Mouse (Mus musculus) bone marrow macrophage, adult 2 months (primary cell): Measurements from ENCODE around the gene Ifi208.
"Not testable (repeated sequence)": the region's sequence is repeated elsewhere in the genome, so short reads cannot be mapped to it uniquely, and the experiment has no call there.

ENCODE experiments used
- CTCF ChIP-seq: IDR thresholded peaks from 2 replicates; pipeline ENCODE4 v1.5.1; 2012; ENCODE audit warnings: low read depth, mild to moderate bottlenecking, low read length, moderate library complexity
- POLR2A ChIP-seq: IDR thresholded peaks from 2 replicates; pipeline ENCODE4 v1.6.1; 2012; ENCODE audit warnings: mild to moderate bottlenecking, low read depth, low read length, borderline replicate concordance

DNA sequence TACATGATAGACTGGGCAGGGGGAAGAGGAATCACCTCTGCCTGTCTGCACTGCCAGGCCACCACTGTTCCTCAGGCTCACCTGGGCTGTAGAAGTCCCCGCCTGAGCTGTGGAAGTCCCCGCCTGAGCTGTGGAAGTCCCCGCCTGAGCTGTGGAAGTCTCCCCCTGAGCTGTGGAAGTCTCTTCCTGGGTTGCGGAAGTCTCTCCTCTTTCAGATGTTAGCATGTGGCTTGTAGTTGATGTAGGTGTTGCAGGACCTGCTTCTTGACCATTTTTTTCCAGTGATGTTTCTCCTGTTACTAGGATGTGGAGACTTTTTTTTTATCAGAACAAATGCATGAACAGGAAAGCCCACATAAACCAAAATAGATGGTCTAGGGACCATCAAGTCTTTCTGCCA, 61.5 kb downstream of the Ifi208 start:
- not testable (repeated sequence) for TF ChIP-seq CTCF, POLR2A
